Mouse (Mus musculus): Measurements from ENCODE around the gene Oxnad1.

GRCm38 (mm10) chr14:32091124-32091523, 6.0 kb downstream of the Oxnad1 start:
- TF ChIP-seq CTCF (conservative IDR thresholded peaks at IDR 0.05; ENCODE audit: low read length) = no peak
- no peak for TF ChIP-seq POU5F1 (IDR thresholded peaks at IDR 0.05; ENCODE audit: borderline replicate concordance, low read length)
